Mouse (Mus musculus): ENCODE measurements around the gene Jun. TPM values are rescaled to one million over a fixed set of nuclear protein-coding genes. Genes with fewer than 3 reads are reported as not detected.
A peak's percentile ranks its signal among the peaks of the same experiment; 100 is the strongest.

Jun gene
- 32.9 and 35.4 TPM in 2 replicates for polyA plus RNA-seq (2014; fragmentation: Nextera tagmentation; extraction: Ambion mirVana)

GRCm38 (mm10) chr4:95052025-95052899 is at the start of gene Jun:
Gene Jun (minus strand): TSS chr4:95052222.
- Histone ChIP-seq H3K9me3 (replicated peaks; ENCODE audit: control insufficient read depth, low read length) (no peaks in the 10 kb centered on the region), H3K9ac (replicated peaks; ENCODE audit: low read length) (peak within 1 kb of the TSS; percentile 93), H3K27me3 (ENCODE audit: control insufficient read depth, insufficient read depth, low read length) (no peaks in the 10 kb centered on the region), H3K4me3 (ENCODE audit: low read depth, low read length) (peak within 1 kb of the TSS; percentile 74), H3K27ac (replicated peaks; ENCODE audit: low read depth, low read length) (peak within 1 kb of the TSS; percentile 96), H3K4me1 (ENCODE audit: control insufficient read depth, insufficient read depth, low read length) (no peaks in the 10 kb centered on the region), H3K36me3 (replicated peaks; ENCODE audit: control insufficient read depth, insufficient read depth, low read depth, low read length) (no peaks in the 10 kb centered on the region), H3K4me2 (ENCODE audit: low read depth, low read length) (peak within 1 kb of the TSS; percentile 94)
- peak; percentile 100 for DNase-seq (ENCODE audit: low spot score)
- under 1% methylated on average over 64 of the region's 68 CpGs for WGBS
- ATAC-seq (replicated peaks; ENCODE audit: insufficient number of reproducible peaks, low FRiP score, low TSS enrichment, low read depth), result peak; percentile 91

DNA sequence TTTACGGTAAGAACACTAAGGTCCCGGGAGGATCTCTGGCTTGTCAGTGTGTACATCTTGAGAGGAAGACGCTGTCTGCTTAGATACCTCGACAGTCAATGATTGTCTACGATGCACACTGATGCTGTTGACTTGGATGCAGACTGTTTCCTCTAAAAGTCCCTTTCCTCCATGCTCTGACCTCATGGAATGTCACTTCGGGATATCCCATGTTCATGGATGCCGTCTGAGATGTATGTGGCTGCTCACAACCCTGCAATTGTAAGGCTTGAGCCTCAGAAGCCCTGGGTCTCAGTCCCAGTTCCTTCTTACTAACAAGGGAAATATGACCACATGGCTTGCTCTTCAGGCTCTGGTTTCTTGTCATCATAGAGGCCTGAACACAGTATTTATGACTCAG is 49.7 kb upstream of the Jun start:
- no peak for DNase-seq (ENCODE audit: low spot score)

DNA sequence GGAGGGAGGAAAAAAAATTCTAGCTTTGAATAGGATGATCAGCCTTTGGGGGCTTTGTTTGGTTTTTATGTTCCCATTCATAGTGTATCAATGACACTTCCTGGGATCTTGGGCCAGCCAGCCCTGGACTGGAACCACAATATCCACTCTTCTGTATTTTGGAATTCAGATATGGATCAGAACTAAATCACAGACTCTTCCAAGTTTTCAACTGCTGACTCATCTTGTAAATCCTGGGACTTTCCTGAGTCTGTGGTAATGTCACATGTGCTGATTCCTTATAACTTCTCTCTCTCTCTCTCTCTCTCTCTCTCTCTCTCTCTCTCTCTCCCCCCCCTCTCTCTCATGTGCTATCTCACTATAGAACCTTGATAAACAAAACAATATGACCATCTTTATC is 48.7 kb upstream of the Jun start:
- Histone ChIP-seq H3K36me3 (replicated peaks; ENCODE audit: control insufficient read depth, insufficient read depth, low read depth, low read length) (no peaks in the 10 kb centered on the region), H3K9ac (replicated peaks; ENCODE audit: low read length) (no peak overlapping the region), H3K27me3 (ENCODE audit: control insufficient read depth, insufficient read depth, low read length) (no peaks in the 10 kb centered on the region), H3K4me2 (ENCODE audit: low read depth, low read length) (no peak overlapping the region), H3K27ac (replicated peaks; ENCODE audit: low read depth, low read length) (no peak overlapping the region), H3K4me1 (ENCODE audit: control insufficient read depth, insufficient read depth, low read length) (peaks cover 9% of the 10 kb centered on the region; the same call in 1 of the 2 replicates), H3K9me3 (replicated peaks; ENCODE audit: control insufficient read depth, low read length) (peaks cover 2% of the 10 kb centered on the region; the same call in 1 of the 2 replicates), H3K4me3 (ENCODE audit: low read depth, low read length) (no peak overlapping the region)
- ATAC-seq (replicated peaks; ENCODE audit: insufficient number of reproducible peaks, low FRiP score, low TSS enrichment, low read depth), result no peak
- no peak for DNase-seq (ENCODE audit: low spot score)

More for the DNA sequence above, 49.7 kb upstream of the Jun start:
- no peak for ATAC-seq (replicated peaks; ENCODE audit: insufficient number of reproducible peaks, low FRiP score, low TSS enrichment, low read depth)
- Histone ChIP-seq H3K4me1 (ENCODE audit: control insufficient read depth, insufficient read depth, low read length) (peaks cover 12% of the 10 kb centered on the region; the same call in 1 of the 2 replicates), H3K27ac (replicated peaks; ENCODE audit: low read depth, low read length) (no peak overlapping the region), H3K4me3 (ENCODE audit: low read depth, low read length) (no peak overlapping the region), H3K36me3 (replicated peaks; ENCODE audit: control insufficient read depth, insufficient read depth, low read depth, low read length) (no peaks in the 10 kb centered on the region), H3K4me2 (ENCODE audit: low read depth, low read length) (no peak overlapping the region), H3K9me3 (replicated peaks; ENCODE audit: control insufficient read depth, low read length) (peaks cover 2% of the 10 kb centered on the region; the same call in 1 of the 2 replicates), H3K27me3 (ENCODE audit: control insufficient read depth, insufficient read depth, low read length) (no peaks in the 10 kb centered on the region), H3K9ac (replicated peaks; ENCODE audit: low read length) (no peak overlapping the region)
- WGBS, result 92% methylated on average over 7 of the region's 7 CpGs

GRCm38 (mm10) chr4:95099373-95099772 is 47.4 kb upstream of the Jun start:
- H3K4me1 ChIP-seq (ENCODE audit: control insufficient read depth, insufficient read depth, low read length), result peaks cover 6% of the 10 kb centered on the region; the same call in 1 of the 2 replicates
- 66% methylated on average over 7 of the region's 7 CpGs for WGBS

GRCm38 (mm10) chr4:95098722-95099097 is 46.7 kb upstream of the Jun start:
- no peak overlapping the region for H3K4me2 ChIP-seq (ENCODE audit: low read depth, low read length)
- ATAC-seq (replicated peaks; ENCODE audit: insufficient number of reproducible peaks, low FRiP score, low TSS enrichment, low read depth), result no peak
- 52% methylated on average over 5 of the region's 5 CpGs for WGBS

More at GRCm38 (mm10) chr4:95099373-95099772, 47.4 kb upstream of the Jun start:
- H3K27ac ChIP-seq (replicated peaks; ENCODE audit: low read depth, low read length), result peak overlapping the region; percentile 52; the same call in 1 of the 2 replicates
- no peak for ATAC-seq (replicated peaks; ENCODE audit: insufficient number of reproducible peaks, low FRiP score, low TSS enrichment, low read depth)
- no peak for DNase-seq (ENCODE audit: low spot score)
- H3K9ac ChIP-seq (replicated peaks; ENCODE audit: low read length), result no peak overlapping the region
- H3K9me3 ChIP-seq (replicated peaks; ENCODE audit: control insufficient read depth, low read length), result peaks cover 2% of the 10 kb centered on the region; the same call in 1 of the 2 replicates
- no peaks in the 10 kb centered on the region for H3K27me3 ChIP-seq (ENCODE audit: control insufficient read depth, insufficient read depth, low read length)
- no peak overlapping the region for H3K4me2 ChIP-seq (ENCODE audit: low read depth, low read length)
- no peaks in the 10 kb centered on the region for H3K36me3 ChIP-seq (replicated peaks; ENCODE audit: control insufficient read depth, insufficient read depth, low read depth, low read length)
- no peak overlapping the region for H3K4me3 ChIP-seq (ENCODE audit: low read depth, low read length)

GRCm38 (mm10) chr4:95097942-95098721 is 46.1 kb upstream of the Jun start:
- DNase-seq (ENCODE audit: low spot score) (peak; percentile 85), ATAC-seq (replicated peaks; ENCODE audit: insufficient number of reproducible peaks, low FRiP score, low TSS enrichment, low read depth) (peak; percentile 57; the same call in 1 of the 2 replicates)
- peaks cover 2% of the 10 kb centered on the region; the same call in 1 of the 2 replicates for H3K9me3 ChIP-seq (replicated peaks; ENCODE audit: control insufficient read depth, low read length)
- no peaks in the 10 kb centered on the region for H3K27me3 ChIP-seq (ENCODE audit: control insufficient read depth, insufficient read depth, low read length)
- no peak overlapping the region for H3K9ac ChIP-seq (replicated peaks; ENCODE audit: low read length)
- peak overlapping the region; percentile 52; the same call in 1 of the 2 replicates for H3K27ac ChIP-seq (replicated peaks; ENCODE audit: low read depth, low read length)
- H3K4me2 ChIP-seq (ENCODE audit: low read depth, low read length), result no peak overlapping the region
- no peaks in the 10 kb centered on the region for H3K36me3 ChIP-seq (replicated peaks; ENCODE audit: control insufficient read depth, insufficient read depth, low read depth, low read length)
- H3K4me1 ChIP-seq (ENCODE audit: control insufficient read depth, insufficient read depth, low read length), result peaks cover 6% of the 10 kb centered on the region; the same call in 1 of the 2 replicates
- no peak overlapping the region for H3K4me3 ChIP-seq (ENCODE audit: low read depth, low read length)
- WGBS, result 30% methylated on average over 10 of the region's 10 CpGs

More at GRCm38 (mm10) chr4:95098722-95099097, 46.7 kb upstream of the Jun start:
- H3K36me3 ChIP-seq (replicated peaks; ENCODE audit: control insufficient read depth, insufficient read depth, low read depth, low read length), result no peaks in the 10 kb centered on the region
- no peak overlapping the region for H3K4me3 ChIP-seq (ENCODE audit: low read depth, low read length)
- no peak overlapping the region for H3K9ac ChIP-seq (replicated peaks; ENCODE audit: low read length)
- H3K9me3 ChIP-seq (replicated peaks; ENCODE audit: control insufficient read depth, low read length), result peaks cover 2% of the 10 kb centered on the region; the same call in 1 of the 2 replicates
- peak; percentile 55 for DNase-seq (ENCODE audit: low spot score)
- H3K27ac ChIP-seq (replicated peaks; ENCODE audit: low read depth, low read length), result peak overlapping the region; percentile 52
- no peaks in the 10 kb centered on the region for H3K27me3 ChIP-seq (ENCODE audit: control insufficient read depth, insufficient read depth, low read length)
- peaks cover 6% of the 10 kb centered on the region; the same call in 1 of the 2 replicates for H3K4me1 ChIP-seq (ENCODE audit: control insufficient read depth, insufficient read depth, low read length)

- Histone ChIP-seq H3K4me2 (ENCODE audit: low read depth, low read length) (no peak overlapping the region), H3K9me3 (replicated peaks; ENCODE audit: control insufficient read depth, low read length) (peaks cover under 1% of the 10 kb centered on the region; the same call in 1 of the 2 replicates), H3K36me3 (replicated peaks; ENCODE audit: control insufficient read depth, insufficient read depth, low read depth, low read length) (no peaks in the 10 kb centered on the region), H3K4me3 (ENCODE audit: low read depth, low read length) (no peak overlapping the region), H3K9ac (replicated peaks; ENCODE audit: low read length) (no peak overlapping the region), H3K27me3 (ENCODE audit: control insufficient read depth, insufficient read depth, low read length) (no peaks in the 10 kb centered on the region), H3K4me1 (ENCODE audit: control insufficient read depth, insufficient read depth, low read length) (peaks cover 6% of the 10 kb centered on the region; the same call in 1 of the 2 replicates), H3K27ac (replicated peaks; ENCODE audit: low read depth, low read length) (no peak overlapping the region)
- no peak for DNase-seq (ENCODE audit: low spot score)
- no peak for ATAC-seq (replicated peaks; ENCODE audit: insufficient number of reproducible peaks, low FRiP score, low TSS enrichment, low read depth)
- 70% methylated on average over 2 of the region's 2 CpGs for WGBS
Measured at GRCm38 (mm10) chr4:95096731-95097130, 44.7 kb upstream of the Jun start.

Data from embryonic facial prominence, embryonic 11.5 days (tissue).